Mouse (Mus musculus) heart, embryonic 14.5 days (tissue): ENCODE measurements around the gene Slain1. TPM values are rescaled to one million over a fixed set of nuclear protein-coding genes. Genes with fewer than 3 reads are reported as not detected.

Experiments
- ATAC-seq: fragments of 200-750 bp; cut with Nextera tagmentation; 2 replicates; pipeline ENCODE4 v1.8.0; 2017; ENCODE audit warnings: low read depth, moderate TSS enrichment; ENCODE audit not compliant: insufficient number of reproducible peaks, insufficient read depth, low FRiP score
- H3K27ac ChIP-seq, 2 experiments: fragments of 200-500 bp in 1 of 2; fragments of 300-500 bp in 1 of 2; sonication (generic) in 1 of 2; replicated peaks in 1 of 2; 2 replicates each; pipeline ENCODE4 v1.5.1; 2012 to 2014; ENCODE audit warnings: low read depth in 2 of 2, low read length in 2 of 2, control low read depth in 1 of 2, mild to moderate bottlenecking in 1 of 2, mixed read lengths in 1 of 2; ENCODE audit not compliant: control insufficient read depth in 1 of 2, insufficient read depth in 1 of 2
- H3K27me3 ChIP-seq: fragments of 300-500 bp; sonication (generic); 2 replicates; pipeline ENCODE4 v1.6.1; 2014; ENCODE audit warnings: mild to moderate bottlenecking, low read length, control low read depth; ENCODE audit not compliant: control insufficient read depth, insufficient read depth
- H3K36me3 ChIP-seq: fragments of 300-500 bp; sonication (generic); 2 replicates; pipeline ENCODE4 v1.6.1; 2014; ENCODE audit warnings: mild to moderate bottlenecking, control low read depth, low read length, mixed read lengths; ENCODE audit not compliant: control insufficient read depth, insufficient read depth
- H3K4me1 ChIP-seq, 2 experiments: fragments of 200-500 bp in 1 of 2; fragments of 300-500 bp in 1 of 2; sonication (generic) in 1 of 2; 2 replicates each; pipeline ENCODE4 v1.6.1; 2012 to 2014; ENCODE audit warnings: low read length in 2 of 2, control low read depth in 1 of 2, mixed read lengths in 1 of 2; ENCODE audit not compliant: control insufficient read depth in 2 of 2, insufficient read depth in 2 of 2
- H3K4me2 ChIP-seq: fragments of 300-500 bp; sonication (generic); 2 replicates; pipeline ENCODE4 v1.6.1; 2014; ENCODE audit warnings: mild to moderate bottlenecking, low read length
- H3K4me3 ChIP-seq, 2 experiments: fragments of 200-500 bp in 1 of 2; fragments of 300-500 bp in 1 of 2; sonication (generic) in 1 of 2; 2 replicates each; pipeline ENCODE4 v1.5.1; 2012 to 2014; ENCODE audit warnings: low read length in 2 of 2, mild to moderate bottlenecking in 2 of 2, control low read depth in 1 of 2, low read depth in 1 of 2, moderate library complexity in 1 of 2; ENCODE audit not compliant: control insufficient read depth in 1 of 2, insufficient read depth in 1 of 2
- H3K9ac ChIP-seq: fragments of 300-500 bp; sonication (generic); 2 replicates; pipeline ENCODE4 v1.6.1; 2014; ENCODE audit warnings: mild to moderate bottlenecking, low read length
- H3K9me3 ChIP-seq: fragments of 300-500 bp; sonication (generic); 2 replicates; pipeline ENCODE4 v1.6.1; 2016; ENCODE audit warnings: low read length, control low read depth; ENCODE audit not compliant: control insufficient read depth
- WGBS: fragments of 180-500 bp; shearing (Covaris S2); extraction: QIAGEN DNeasy Blood & Tissue Kit; methylation state at CpG from one replicate; pipeline ENCODE4 v1.1.7; 2014; 5-methylcytosine and 5-hydroxymethylcytosine counted together
- polyA plus RNA-seq: library from polyadenylated mRNA; unstranded; fragments of >200 nt; fragmentation: Nextera tagmentation; extraction: Ambion mirVana; gene quantifications from 2 replicates; pipeline ENCODE4 v1.2.1, GENCODE M21; 2014

The Slain1 gene
- 0.55 and 0.70 TPM in 2 replicates for polyA plus RNA-seq

DNA sequence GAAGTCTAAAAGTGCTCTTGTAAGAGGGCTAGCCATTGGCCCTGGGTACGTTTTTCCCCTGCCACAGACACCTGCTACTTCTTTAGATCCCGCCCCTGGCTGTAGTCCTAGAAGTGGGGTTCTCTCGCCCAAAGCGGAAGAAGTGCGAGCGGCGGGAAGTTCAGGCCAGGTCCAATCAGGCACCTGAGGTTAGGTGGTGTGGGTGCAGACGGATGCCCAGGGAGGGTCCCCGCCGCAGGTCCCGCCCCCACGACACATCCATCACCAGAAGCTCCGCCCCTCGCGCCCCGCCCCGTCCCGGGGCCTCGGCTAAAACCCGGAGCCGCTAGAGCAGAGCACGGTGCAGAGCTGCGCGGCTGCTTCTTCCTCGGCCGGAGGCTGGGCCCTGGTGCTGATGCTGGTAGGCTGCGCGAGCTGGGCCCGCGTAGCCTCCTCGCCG is at the start of gene Slain1:
Slain1 (plus strand) TSS at position 333 of the 439 bp plus-strand sequence.
- Histone ChIP-seq H3K4me1 (peaks cover 0 to 2% of the 10 kb centered on the region in 2 experiments; a peak in 2 of 4 replicates), H3K27me3 (peaks cover 28% of the 10 kb centered on the region), H3K9me3 (no peaks in the 10 kb centered on the region), H3K4me2 (peak within 1 kb of the TSS; percentile 99), H3K4me3 (peak within 1 kb of the TSS; percentile 65 to 78), H3K36me3 (no peaks in the 10 kb centered on the region), H3K9ac (peak within 1 kb of the TSS; percentile 69), H3K27ac (no peak within 1 kb of the TSS)
- peak; percentile 81 for ATAC-seq
- 1% methylated on average over 26 of the region's 32 CpGs for WGBS

- H3K9ac ChIP-seq: no peak overlapping the region
- H3K27ac ChIP-seq: no peak overlapping the region
- no peaks in the 10 kb centered on the region for H3K4me1 ChIP-seq
- H3K9me3 ChIP-seq: no peaks in the 10 kb centered on the region
- H3K36me3 ChIP-seq: no peaks in the 10 kb centered on the region
- WGBS: 81% methylated on average over 8 of the region's 8 CpGs
- no peaks in the 10 kb centered on the region for H3K27me3 ChIP-seq
- H3K4me3 ChIP-seq: no peak overlapping the region
- no peak overlapping the region for H3K4me2 ChIP-seq
- ATAC-seq: no peak
These were observed 42.0 kb upstream of the Slain1 start for GRCm38 (mm10) chr14:103608063-103608462.

- no peak overlapping the region for H3K27ac ChIP-seq
- WGBS: 87% methylated on average over 6 of the region's 6 CpGs
- no peaks in the 10 kb centered on the region for H3K4me1 ChIP-seq
- H3K9ac ChIP-seq: no peak overlapping the region
- H3K27me3 ChIP-seq: no peaks in the 10 kb centered on the region
- H3K4me3 ChIP-seq: no peak overlapping the region
- H3K4me2 ChIP-seq: no peak overlapping the region
- ATAC-seq: no peak
- no peaks in the 10 kb centered on the region for H3K36me3 ChIP-seq
- H3K9me3 ChIP-seq: no peaks in the 10 kb centered on the region
These were observed 36.3 kb upstream of the Slain1 start for GRCm38 (mm10) chr14:103613573-103614271.

DNA sequence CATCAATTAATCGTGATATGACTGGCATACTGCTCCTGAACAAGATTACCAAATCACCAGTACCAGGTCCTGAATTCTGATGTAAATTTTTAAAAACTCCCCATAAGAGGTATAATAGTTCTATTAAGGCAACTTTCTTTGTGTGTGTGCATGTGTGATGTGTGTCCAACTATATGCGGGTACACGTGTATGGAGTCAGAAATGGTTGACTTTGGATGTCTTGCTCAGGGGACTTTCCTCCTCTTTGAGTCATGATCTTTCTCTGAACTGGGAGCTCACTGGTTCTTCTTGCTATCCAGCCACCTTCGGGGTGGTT is 35.8 kb upstream of the Slain1 start:
- Histone ChIP-seq H3K9me3 (no peaks in the 10 kb centered on the region), H3K4me2 (no peak overlapping the region), H3K4me1 (no peaks in the 10 kb centered on the region), H3K36me3 (no peaks in the 10 kb centered on the region), H3K4me3 (no peak overlapping the region), H3K9ac (no peak overlapping the region), H3K27me3 (no peaks in the 10 kb centered on the region), H3K27ac (no peak overlapping the region)
- ATAC-seq: no peak
- 83% methylated on average over 4 of the region's 4 CpGs for WGBS

DNA sequence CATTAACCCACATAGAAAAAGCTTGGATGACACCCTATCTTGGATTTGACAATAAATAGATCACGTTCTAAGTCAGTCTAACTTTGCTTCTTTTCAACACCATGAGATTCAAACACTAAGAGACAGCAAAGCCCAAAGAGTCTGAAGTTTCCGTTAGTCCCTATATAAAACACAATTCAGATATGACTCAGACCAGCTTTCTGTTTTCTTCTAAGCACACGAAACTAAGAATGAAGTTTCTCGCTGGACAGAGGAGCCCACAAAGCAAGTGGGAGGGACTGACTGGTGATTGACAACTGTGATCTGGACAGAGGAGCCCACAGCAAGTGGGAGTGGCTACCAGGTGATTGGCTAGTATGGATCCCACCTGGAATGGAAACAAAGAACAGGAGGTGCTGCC is 30.3 kb upstream of the Slain1 start:
- Histone ChIP-seq H3K9ac (no peak overlapping the region), H3K4me1 (no peaks in the 10 kb centered on the region), H3K4me2 (no peak overlapping the region), H3K36me3 (no peaks in the 10 kb centered on the region), H3K4me3 (no peak overlapping the region), H3K9me3 (no peaks in the 10 kb centered on the region), H3K27ac (no peak overlapping the region), H3K27me3 (no peaks in the 10 kb centered on the region)
- no peak for ATAC-seq
- WGBS: 77% methylated on average over 4 of the region's 4 CpGs

DNA sequence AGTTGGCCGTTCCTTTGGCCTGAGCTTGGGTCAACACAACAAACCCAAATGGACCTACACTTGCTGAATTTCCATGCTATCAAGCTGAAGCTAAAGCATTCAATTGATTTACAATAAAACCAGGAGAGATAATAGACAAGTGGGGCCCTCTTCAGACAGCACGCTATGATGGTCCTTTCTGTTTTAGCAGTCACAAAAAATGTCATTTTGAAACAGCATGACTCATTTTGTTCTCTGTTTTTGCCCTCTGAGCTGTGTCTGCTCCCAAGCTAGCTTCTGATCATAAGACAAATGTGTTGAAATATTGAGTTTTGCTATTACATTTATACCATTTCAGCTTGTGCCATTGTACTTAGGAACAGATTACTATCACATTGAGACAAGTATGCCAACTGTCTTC is 28.8 kb upstream of the Slain1 start:
- no peaks in the 10 kb centered on the region for H3K36me3 ChIP-seq
- no peaks in the 10 kb centered on the region for H3K27me3 ChIP-seq
- H3K4me2 ChIP-seq: no peak overlapping the region
- no peak overlapping the region for H3K27ac ChIP-seq
- ATAC-seq: no peak
- no peak overlapping the region for H3K4me3 ChIP-seq
- H3K9ac ChIP-seq: no peak overlapping the region
- no peaks in the 10 kb centered on the region for H3K9me3 ChIP-seq
- no peaks in the 10 kb centered on the region for H3K4me1 ChIP-seq
- 77% methylated on average over 2 of the region's 2 CpGs for WGBS

DNA sequence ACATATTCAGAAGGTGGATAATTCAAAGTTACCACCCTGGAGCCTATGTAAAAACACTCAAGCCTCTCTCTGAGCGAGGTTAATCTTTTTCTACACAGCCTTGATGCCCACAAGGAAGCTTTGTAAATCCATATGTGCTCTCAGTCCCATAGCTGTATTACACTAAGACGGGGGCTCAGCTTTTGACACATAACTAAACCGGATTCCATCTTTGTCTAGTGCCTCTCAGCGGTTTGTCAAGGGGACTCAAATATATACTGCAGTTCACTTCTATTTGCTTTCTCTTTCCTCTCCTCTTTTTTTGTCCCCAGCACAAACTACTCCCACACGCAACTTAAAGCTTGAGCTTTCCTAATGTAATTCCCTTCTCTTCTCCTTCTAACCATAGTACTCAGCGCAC is 23.9 kb upstream of the Slain1 start:
- Histone ChIP-seq H3K27ac (no peak overlapping the region), H3K36me3 (no peaks in the 10 kb centered on the region), H3K27me3 (no peaks in the 10 kb centered on the region), H3K4me3 (no peak overlapping the region), H3K9ac (no peak overlapping the region), H3K4me2 (no peak overlapping the region), H3K4me1 (no peaks in the 10 kb centered on the region), H3K9me3 (no peaks in the 10 kb centered on the region)
- 81% methylated on average over 6 of the region's 6 CpGs for WGBS
- ATAC-seq: no peak
